In the genomic region with DNA sequence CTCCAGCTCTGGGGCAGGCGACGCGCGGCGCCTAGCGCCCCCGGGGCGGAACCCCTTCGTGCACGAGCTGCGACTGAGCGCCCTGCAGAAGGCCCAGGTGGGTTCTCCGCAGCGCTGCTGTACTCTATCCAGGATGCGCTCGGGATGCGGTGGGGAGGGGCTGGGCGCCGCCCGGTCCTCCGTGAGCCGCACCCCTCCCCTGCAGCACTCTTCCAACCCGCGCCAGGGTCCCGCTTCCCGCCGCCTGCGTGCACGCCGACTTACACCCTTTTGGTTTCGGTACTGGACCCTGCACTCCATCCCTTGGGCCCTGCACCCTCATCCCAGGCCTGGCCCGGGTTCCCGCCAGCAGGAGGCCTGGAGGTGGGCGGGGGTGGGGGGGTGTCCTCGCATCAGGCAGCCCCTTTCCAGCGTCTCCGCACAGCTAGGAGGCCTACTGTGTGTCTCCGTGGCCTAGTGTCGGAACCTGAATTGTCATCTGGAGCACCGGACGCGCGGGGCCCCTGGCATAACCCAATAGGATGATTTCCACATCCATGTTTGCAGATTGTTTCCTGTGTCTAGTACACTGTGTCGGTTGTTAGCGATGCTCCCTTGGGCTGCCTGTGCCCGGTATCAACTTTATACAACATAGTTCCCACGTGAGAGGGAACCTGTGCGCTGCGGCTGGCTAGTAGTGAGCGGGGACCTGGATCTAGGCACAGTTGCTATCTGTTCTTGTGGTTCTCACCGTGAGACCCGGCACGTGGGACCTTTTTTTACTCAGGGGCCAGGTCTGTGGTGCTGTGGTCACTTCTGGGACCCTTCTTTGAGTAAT, we compare ENCODE assay signal across 8 mouse cellular contexts. TPM values are rescaled to one million over a fixed set of nuclear protein-coding genes. Genes with fewer than 3 reads are reported as not detected.
DNase-seq lines count a peak whose midpoint lies in the region; ATAC-seq lines count a peak whose summit lies in the region.

No protein-coding gene starts in this region.

- no peaks in the 10 kb centered on the region for H3K9me3 ChIP-seq in embryonic facial prominence, embryonic 15.5 days (replicated peaks)
- no peaks in the 10 kb centered on the region for H3K9me3 ChIP-seq in hindbrain, embryonic 10.5 days
- H3K9me3 ChIP-seq in limb, embryonic 12.5 days: no peaks in the 10 kb centered on the region
- no peaks in the 10 kb centered on the region for H3K9me3 ChIP-seq in midbrain, embryonic 11.5 days (ENCODE audit: control insufficient read depth, low read length)

- peak overlapping the region; percentile 92 for H3K4me3 ChIP-seq in embryonic facial prominence, embryonic 15.5 days (replicated peaks)
- H3K4me3 ChIP-seq in hindbrain, embryonic 10.5 days: peak overlapping the region; percentile 80
- peak overlapping the region; percentile 89 for H3K4me3 ChIP-seq in limb, embryonic 12.5 days (replicated peaks)
- peak overlapping the region; percentile 87 for H3K4me3 ChIP-seq in midbrain, embryonic 11.5 days (ENCODE audit: low read depth, low read length)

- peak overlapping the region; percentile 97 for H3K27ac ChIP-seq in embryonic facial prominence, embryonic 15.5 days (replicated peaks)
- H3K27ac ChIP-seq in hindbrain, embryonic 10.5 days: peak overlapping the region; percentile 96
- H3K27ac ChIP-seq in limb, embryonic 12.5 days: peak overlapping the region; percentile 99
- peak overlapping the region; percentile 94 for H3K27ac ChIP-seq in midbrain, embryonic 11.5 days (ENCODE audit: low read depth, low read length)

- peaks cover 37% of the 10 kb centered on the region for H3K4me1 ChIP-seq in embryonic facial prominence, embryonic 15.5 days
- H3K4me1 ChIP-seq in hindbrain, embryonic 10.5 days (replicated peaks): peaks cover 39% of the 10 kb centered on the region
- H3K4me1 ChIP-seq in limb, embryonic 12.5 days (replicated peaks): peaks cover 29% of the 10 kb centered on the region
- peaks cover 17% of the 10 kb centered on the region for H3K4me1 ChIP-seq in midbrain, embryonic 11.5 days (ENCODE audit: control insufficient read depth, insufficient read depth, low read length)

- ATAC-seq in embryonic facial prominence, embryonic 15.5 days (ENCODE audit: insufficient number of reproducible peaks, low FRiP score, low TSS enrichment, low read depth): peak; percentile 81
- ATAC-seq in limb, embryonic 12.5 days (ENCODE audit: insufficient number of reproducible peaks, insufficient read depth, low FRiP score, low TSS enrichment, low read depth): peak; percentile 87
- ATAC-seq in midbrain, embryonic 11.5 days (ENCODE audit: low FRiP score): peak; percentile 89

- H3K36me3 ChIP-seq in embryonic facial prominence, embryonic 15.5 days: no peaks in the 10 kb centered on the region
- H3K36me3 ChIP-seq in hindbrain, embryonic 10.5 days: peaks cover 21% of the 10 kb centered on the region
- peaks cover 15% of the 10 kb centered on the region; the same call in 1 of the 2 replicates for H3K36me3 ChIP-seq in limb, embryonic 12.5 days
- H3K36me3 ChIP-seq in midbrain, embryonic 11.5 days (ENCODE audit: control insufficient read depth, insufficient read depth, low read length): no peaks in the 10 kb centered on the region

- peak; percentile 59 for DNase-seq in cerebellum, adult 11 months
- no peak for DNase-seq in cerebellum, postnatal 4 days (ENCODE audit: low spot score in 2 of 2)
- peak; percentile 43 for DNase-seq in WW6 (ENCODE audit: low read depth, low spot score)
- no peak for DNase-seq in hindbrain, embryonic 10.5 days (ENCODE audit: low spot score)
- DNase-seq in midbrain, embryonic 11.5 days (ENCODE audit: low spot score, missing footprints): peak; percentile 90
- DNase-seq in testis, postnatal 10 days (ENCODE audit: low spot score): peak; percentile 67

- under 1% methylated on average over 53 of the region's 53 CpGs for WGBS in embryonic facial prominence, embryonic 15.5 days
- under 1% methylated on average over 53 of the region's 53 CpGs for WGBS in hindbrain, embryonic 10.5 days
- WGBS in limb, embryonic 12.5 days: under 1% methylated on average over 53 of the region's 53 CpGs
- under 1% methylated on average over 47 of the region's 53 CpGs for WGBS in midbrain, embryonic 11.5 days

- peak overlapping the region; percentile 85 for H3K9ac ChIP-seq in embryonic facial prominence, embryonic 15.5 days
- H3K9ac ChIP-seq in limb, embryonic 12.5 days (replicated peaks): peak overlapping the region; percentile 90
- peak overlapping the region; percentile 95 for H3K9ac ChIP-seq in midbrain, embryonic 11.5 days (ENCODE audit: low read length)

- H3K4me2 ChIP-seq in embryonic facial prominence, embryonic 15.5 days (replicated peaks): peak overlapping the region; percentile 84
- H3K4me2 ChIP-seq in limb, embryonic 12.5 days: peak overlapping the region; percentile 86
- peak overlapping the region; percentile 92 for H3K4me2 ChIP-seq in midbrain, embryonic 11.5 days

- no peaks in the 10 kb centered on the region for H3K27me3 ChIP-seq in embryonic facial prominence, embryonic 15.5 days
- no peaks in the 10 kb centered on the region for H3K27me3 ChIP-seq in hindbrain, embryonic 10.5 days (ENCODE audit: insufficient read depth, poor library complexity, severe bottlenecking)
- no peaks in the 10 kb centered on the region for H3K27me3 ChIP-seq in limb, embryonic 12.5 days
- H3K27me3 ChIP-seq in midbrain, embryonic 11.5 days (ENCODE audit: control insufficient read depth, insufficient read depth, low read length): no peaks in the 10 kb centered on the region

RNA-seq across cellular contexts. Expression of a gene that starts 0.6 kb away (rescaled TPM):
- 31.8 and 35.0 TPM in 2 replicates for polyA plus RNA-seq in embryonic facial prominence, embryonic 15.5 days (2015; fragmentation: Nextera tagmentation; extraction: Ambion mirVana)
- polyA plus RNA-seq in hindbrain, embryonic 10.5 days (2016; fragmentation: Nextera tagmentation; extraction: Ambion mirVana): 58.1 and 66.3 TPM in 2 replicates
- polyA plus RNA-seq in limb, embryonic 12.5 days (2016; fragmentation: Nextera tagmentation; extraction: Ambion mirVana): 61.2 and 61.7 TPM in 2 replicates
- 52.0 and 53.5 TPM in 2 replicates for polyA plus RNA-seq in midbrain, embryonic 11.5 days (2014; fragmentation: Nextera tagmentation; extraction: Ambion mirVana)

Comparison
In these comparisons a context has a peak if more than half of its experiments do, and no peak if none do; other contexts are left out.
1. DNase-seq: peak in cerebellum, adult 11 months (single experiment), WW6 (single experiment), midbrain, embryonic 11.5 days (single experiment) and testis, postnatal 10 days (single experiment); none in cerebellum, postnatal 4 days (0 of 2) and hindbrain, embryonic 10.5 days (single experiment).
2. Peak in every context shown above with its lines, with median percentiles within 50 percentile points of each other: ATAC-seq, H3K27ac ChIP-seq, H3K4me2 ChIP-seq, H3K4me3 ChIP-seq and H3K9ac ChIP-seq.